Mouse (Mus musculus) lung, postnatal 0 days (tissue): ENCODE measurements around the gene Snx21. TPM values are rescaled to one million over a fixed set of nuclear protein-coding genes. Genes with fewer than 3 reads are reported as not detected.

Experiments
- ATAC-seq: fragments of 200-750 bp; cut with Nextera tagmentation; 2 replicates; pipeline ENCODE4 v1.8.0; 2017; ENCODE audit warnings: moderate library complexity
- DNase-seq: peaks from one replicate; pipeline ENCODE4 v3.0.0-alpha.2; 2016; ENCODE audit warnings: low spot score
- H3K27ac ChIP-seq: fragments of 300-500 bp; sonication (generic); 2 replicates; pipeline ENCODE4 v1.5.1; 2014; ENCODE audit warnings: antibody characterized with exemption, mild to moderate bottlenecking, low read length, mixed read lengths
- H3K27me3 ChIP-seq: fragments of 300-500 bp; sonication (generic); replicated peaks from 2 replicates; pipeline ENCODE4 v1.6.1; 2014; ENCODE audit warnings: low read length, mixed read lengths; ENCODE audit not compliant: insufficient read depth
- H3K36me3 ChIP-seq: fragments of 300-500 bp; sonication (generic); 2 replicates; pipeline ENCODE4 v1.6.1; 2014; ENCODE audit warnings: low read length, mixed read lengths; ENCODE audit not compliant: insufficient read depth
- H3K4me1 ChIP-seq: fragments of 300-500 bp; sonication (generic); 2 replicates; pipeline ENCODE4 v1.6.1; 2014; ENCODE audit warnings: antibody characterized with exemption, low read depth, low read length, mixed read lengths; ENCODE audit not compliant: insufficient read depth
- H3K4me2 ChIP-seq: fragments of 300-500 bp; sonication (generic); replicated peaks from 2 replicates; pipeline ENCODE4 v1.6.1; 2014; ENCODE audit warnings: low read depth, mild to moderate bottlenecking, low read length, moderate library complexity, mixed read lengths
- H3K4me3 ChIP-seq: fragments of 300-500 bp; sonication (generic); 2 replicates; pipeline ENCODE4 v1.5.1; 2014; ENCODE audit warnings: low read depth, low read length
- H3K9ac ChIP-seq: fragments of 300-500 bp; sonication (generic); replicated peaks from 2 replicates; pipeline ENCODE4 v1.6.1; 2014; ENCODE audit warnings: low read depth, mild to moderate bottlenecking
- H3K9me3 ChIP-seq: fragments of 300-500 bp; sonication (generic); 2 replicates; pipeline ENCODE4 v1.6.1; 2016; ENCODE audit warnings: low read length, mixed read lengths
- CTCF ChIP-seq: IDR thresholded peaks from 2 replicates; pipeline ENCODE4 v1.5.1; 2016; ENCODE audit warnings: antibody characterized with exemption, mild to moderate bottlenecking
- EP300 ChIP-seq: IDR thresholded peaks from 2 replicates; pipeline ENCODE4 v1.6.1; 2016; ENCODE audit warnings: antibody characterized with exemption, mild to moderate bottlenecking, control low read depth
- WGBS: fragments of 180-500 bp; shearing (Covaris S2); extraction: QIAGEN DNeasy Blood & Tissue Kit; methylation state at CpG from one replicate; pipeline ENCODE4 v1.1.7; 2014; 5-methylcytosine and 5-hydroxymethylcytosine counted together
- polyA plus RNA-seq: library from polyadenylated mRNA; unstranded; fragments of >200 nt; fragmentation: Nextera tagmentation; extraction: Ambion mirVana; gene quantifications from 2 replicates; pipeline ENCODE4 v1.2.1, GENCODE M21; 2015

Snx21 gene
- polyA plus RNA-seq, 1 experiment from 2014 or later: 28.6 TPM

- no peak for TF ChIP-seq EP300
- no peak for TF ChIP-seq CTCF
- H3K27ac ChIP-seq: no peak overlapping the region
- DNase-seq: no peak
- 0 out of 2 replicates have a peak, but pooled peaks cover 8% of the 10 kb centered on the region for H3K4me1 ChIP-seq
- H3K4me3 ChIP-seq: no peak overlapping the region
- no peaks in the 10 kb centered on the region for H3K27me3 ChIP-seq
- peaks cover 16% of the 10 kb centered on the region; the same call in 1 of the 2 replicates for H3K36me3 ChIP-seq
- H3K9me3 ChIP-seq: no peaks in the 10 kb centered on the region
- no peak overlapping the region for H3K4me2 ChIP-seq
- no peak for ATAC-seq
- no peak overlapping the region for H3K9ac ChIP-seq
- 70% methylated on average over 4 of the region's 4 CpGs for WGBS
These were observed 2.8 kb downstream of the Snx21 start for GRCm38 (mm10) chr2:164788411-164788810.

GRCm38 (mm10) chr2:164790451-164790850 lies 4.8 kb downstream of the Snx21 start:
- Histone ChIP-seq H3K9me3 (no peaks in the 10 kb centered on the region), H3K4me3 (no peak overlapping the region), H3K36me3 (peaks cover 21% of the 10 kb centered on the region; the same call in 1 of the 2 replicates), H3K4me1 (0 out of 2 replicates have a peak, but pooled peaks cover 8% of the 10 kb centered on the region), H3K4me2 (no peak overlapping the region), H3K27me3 (no peaks in the 10 kb centered on the region), H3K9ac (no peak overlapping the region), H3K27ac (0 out of 2 replicates have a peak overlapping the region, but pooled peaks have one; percentile 38)
- TF ChIP-seq CTCF (no peak), EP300 (0 out of 2 replicates have a peak, but pooled peaks have one; percentile 35)
- DNase-seq (peak; percentile 88), ATAC-seq (peak; percentile 46)
- 41% methylated on average over 4 of the region's 4 CpGs for WGBS

DNA sequence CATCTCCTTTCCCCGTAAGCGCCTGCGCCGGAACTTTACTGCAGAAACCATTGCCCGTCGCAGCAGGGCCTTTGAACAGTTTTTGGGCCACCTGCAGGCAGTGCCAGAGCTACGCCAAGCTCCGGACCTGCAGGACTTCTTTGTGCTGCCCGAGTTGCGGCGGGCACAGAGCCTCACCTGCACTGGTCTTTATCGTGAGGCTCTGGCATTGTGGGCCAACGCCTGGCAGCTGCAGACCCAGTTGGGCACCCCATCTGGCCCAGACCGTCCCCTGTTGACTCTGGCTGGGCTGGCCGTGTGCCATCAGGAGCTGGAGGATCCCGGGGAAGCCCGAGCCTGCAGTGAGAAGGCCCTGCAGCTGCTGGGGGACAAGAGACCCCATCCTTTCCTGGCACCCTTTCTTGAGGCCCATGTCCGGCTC lies 6.2 kb downstream of the Snx21 start:
- Histone ChIP-seq H3K4me1 (0 out of 2 replicates have a peak, but pooled peaks cover 2% of the 10 kb centered on the region), H3K4me2 (no peak overlapping the region), H3K36me3 (peaks cover 24% of the 10 kb centered on the region; the same call in 1 of the 2 replicates), H3K27me3 (no peaks in the 10 kb centered on the region), H3K4me3 (no peak overlapping the region), H3K9ac (no peak overlapping the region), H3K9me3 (no peaks in the 10 kb centered on the region), H3K27ac (no peak overlapping the region)
- no peak for DNase-seq
- no peak for ATAC-seq
- TF ChIP-seq EP300 (no peak), CTCF (no peak)
- WGBS: 89% methylated on average over 18 of the region's 18 CpGs

GRCm38 (mm10) chr2:164792400-164793190 lies 7.0 kb downstream of the Snx21 start:
- DNase-seq (no peak), ATAC-seq (no peak)
- Histone ChIP-seq H3K9ac (no peak overlapping the region), H3K9me3 (no peaks in the 10 kb centered on the region), H3K4me3 (no peak overlapping the region), H3K4me1 (no peaks in the 10 kb centered on the region), H3K27me3 (no peaks in the 10 kb centered on the region), H3K36me3 (peaks cover 24% of the 10 kb centered on the region; the same call in 1 of the 2 replicates), H3K27ac (no peak overlapping the region), H3K4me2 (no peak overlapping the region)
- whole genome bisulfite sequencing: 89% methylated on average over 12 of the region's 12 CpGs
- no peak for TF ChIP-seq EP300

GRCm38 (mm10) chr2:164793236-164793635 lies 7.6 kb downstream of the Snx21 start:
- H3K36me3 ChIP-seq: peaks cover 24% of the 10 kb centered on the region; the same call in 1 of the 2 replicates
- WGBS: 68% methylated on average over 3 of the region's 3 CpGs
- H3K27ac ChIP-seq: no peak overlapping the region
- H3K27me3 ChIP-seq: no peaks in the 10 kb centered on the region
- no peak overlapping the region for H3K9ac ChIP-seq
- H3K4me2 ChIP-seq: no peak overlapping the region
- DNase-seq (peak; percentile 55), ATAC-seq (peak; percentile 18; the same call in 1 of the 2 replicates)
- no peaks in the 10 kb centered on the region for H3K9me3 ChIP-seq
- TF ChIP-seq CTCF (peak; percentile 88), EP300 (no peak)
- H3K4me1 ChIP-seq: no peaks in the 10 kb centered on the region
- no peak overlapping the region for H3K4me3 ChIP-seq

DNA sequence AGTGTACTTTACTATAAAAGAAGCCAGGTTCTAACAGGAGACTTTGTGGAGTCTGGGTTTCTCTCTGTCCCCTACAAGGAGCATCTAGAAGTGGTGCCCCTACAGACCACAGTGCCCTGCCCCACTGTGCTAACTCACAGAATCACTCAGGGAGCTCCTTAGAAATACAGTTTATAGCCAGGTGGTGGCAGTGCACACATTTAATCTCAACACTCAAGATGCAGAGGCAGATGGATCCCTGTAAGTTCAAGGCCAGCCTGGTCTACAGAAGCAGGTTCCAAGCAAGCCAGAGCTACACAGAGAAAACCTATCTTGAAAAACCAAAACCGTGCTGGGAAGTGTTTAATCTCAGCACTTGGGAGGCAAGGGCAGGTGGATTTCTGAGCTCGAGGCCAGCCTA lies 8.1 kb downstream of the Snx21 start:
- Histone ChIP-seq H3K9me3 (no peaks in the 10 kb centered on the region), H3K36me3 (peaks cover 24% of the 10 kb centered on the region; the same call in 1 of the 2 replicates), H3K9ac (no peak overlapping the region), H3K4me1 (no peaks in the 10 kb centered on the region), H3K4me2 (no peak overlapping the region), H3K27me3 (no peaks in the 10 kb centered on the region), H3K4me3 (no peak overlapping the region), H3K27ac (peak overlapping the region; percentile 3; the same call in 1 of the 2 replicates)
- WGBS: 89% methylated on average over 2 of the region's 2 CpGs
- TF ChIP-seq CTCF (0 out of 2 replicates have a peak, but pooled peaks have one; percentile 24), EP300 (no peak)
- ATAC-seq (no peak), DNase-seq (peak; percentile 41)
